Comparison of ENCODE assay signal across 11 mouse cellular contexts in genomic region chr12:79301802-79302201, GRCm38 (mm10). TPM values are rescaled to one million over a fixed set of nuclear protein-coding genes. Genes with fewer than 3 reads are reported as not detected.
DNase-seq lines count a peak whose midpoint lies in the region; ATAC-seq lines count a peak whose summit lies in the region.
"Had no signal": no experiment of that assay in that cellular context is flagged by ENCODE, and none has a peak within 500 bp of the region (broad histone marks: within the 10 kb centered on the region; RNA-seq: fewer than 3 reads in every experiment).

No protein-coding gene starts in this region.

- intact Hi-C loops in left cerebral cortex, postnatal 14 days (cut with DNase I): no loop called here

- H3K9me3 ChIP-seq in neural tube, embryonic 15.5 days (replicated peaks): no peaks in the 10 kb centered on the region
- no peaks in the 10 kb centered on the region for H3K9me3 ChIP-seq in midbrain, embryonic 16.5 days (replicated peaks; ENCODE audit: control insufficient read depth, low read length, poor library complexity, severe bottlenecking)
- H3K9me3 ChIP-seq: limb, embryonic 12.5 days; megakaryocyte, embryonic 14.5 days had no signal

- no peak for DNase-seq in frontal cortex, postnatal 25 days (ENCODE audit: low spot score in 2 of 2)
- peak; percentile 53 to 67 for DNase-seq in left cerebral cortex, postnatal 14 days (ENCODE audit: low spot score in 2 of 2)
- no peak for DNase-seq in left cerebral cortex, adult 11 months (ENCODE audit: low spot score)
- DNase-seq in heart, postnatal 4 days: peak; percentile 49
- peak; percentile 59 to 63 for DNase-seq in right cerebral cortex, postnatal 10 days (ENCODE audit: low spot score in 2 of 2)
- DNase-seq: gastrocnemius, postnatal 25 days had no signal

- no peaks in the 10 kb centered on the region for H3K27me3 ChIP-seq in neural tube, embryonic 15.5 days (replicated peaks)
- no peaks in the 10 kb centered on the region for H3K27me3 ChIP-seq in midbrain, embryonic 16.5 days (ENCODE audit: control insufficient read depth, insufficient read depth, low read depth, low read length)
- H3K27me3 ChIP-seq: limb, embryonic 12.5 days; megakaryocyte, embryonic 14.5 days had no signal

- no peak overlapping the region for H3K4me2 ChIP-seq in neural tube, embryonic 15.5 days
- H3K4me2 ChIP-seq in midbrain, embryonic 16.5 days (ENCODE audit: low read length): no peak overlapping the region
- H3K4me2 ChIP-seq: limb, embryonic 12.5 days had no signal

- WGBS in neural tube, embryonic 15.5 days: 89% methylated on average over 9 of the region's 9 CpGs
- WGBS in midbrain, embryonic 16.5 days: 90% methylated on average over 9 of the region's 9 CpGs

- no peaks in the 10 kb centered on the region for H3K36me3 ChIP-seq in neural tube, embryonic 15.5 days
- H3K36me3 ChIP-seq in midbrain, embryonic 16.5 days (ENCODE audit: control insufficient read depth, insufficient read depth, low read length): no peaks in the 10 kb centered on the region

- H3K27ac ChIP-seq in neural tube, embryonic 15.5 days (replicated peaks): no peak overlapping the region
- no peak overlapping the region for H3K27ac ChIP-seq in midbrain, embryonic 16.5 days (ENCODE audit: low read length)
- H3K27ac ChIP-seq: limb, embryonic 12.5 days had no signal

- peaks cover 6% of the 10 kb centered on the region; the same call in 1 of the 2 replicates for H3K4me1 ChIP-seq in neural tube, embryonic 15.5 days
- H3K4me1 ChIP-seq in midbrain, embryonic 16.5 days (ENCODE audit: control insufficient read depth, insufficient read depth, low read length): no peaks in the 10 kb centered on the region

- no peak overlapping the region for H3K9ac ChIP-seq in neural tube, embryonic 15.5 days (replicated peaks)
- no peak overlapping the region for H3K9ac ChIP-seq in midbrain, embryonic 16.5 days (ENCODE audit: low read depth, low read length)
- H3K9ac ChIP-seq: limb, embryonic 12.5 days had no signal

- peak; percentile 68 for ATAC-seq in frontal cortex, adult (ENCODE audit: low TSS enrichment)
- ATAC-seq in neural tube, embryonic 15.5 days (ENCODE audit: low FRiP score): no peak
- no peak for ATAC-seq in midbrain, embryonic 16.5 days

- no peak overlapping the region for H3K4me3 ChIP-seq in neural tube, embryonic 15.5 days (replicated peaks)
- H3K4me3 ChIP-seq in midbrain, embryonic 16.5 days (ENCODE audit: low read depth, low read length): no peak overlapping the region
- H3K4me3 ChIP-seq: limb, embryonic 12.5 days; megakaryocyte, embryonic 14.5 days had no signal

RNA-seq across cellular contexts. Expression of gene Rad51b, which starts 4.7 kb away (rescaled TPM):
- total RNA-seq in left cerebral cortex, postnatal 14 days (2021): under 1 TPM in 1 of 2 experiments, not detected in 1; 0.17 TPM
- 1 to 10 TPM; 3.4 to 4.3 TPM for total RNA-seq in heart, postnatal 4 days (2021)
- 1.4 and 3.6 TPM in 2 replicates for polyA plus RNA-seq in neural tube, embryonic 15.5 days (2015; fragmentation: Nextera tagmentation; extraction: Ambion mirVana)
- polyA plus RNA-seq in midbrain, embryonic 16.5 days (2015; fragmentation: Nextera tagmentation; extraction: Ambion mirVana): 1.4 and 1.5 TPM in 2 replicates

RNA-seq across cellular contexts. Expression of gene Zfyve26, which starts 5.7 kb away (rescaled TPM):
- 10 to 100 TPM; 23.3 to 27.6 TPM for total RNA-seq in left cerebral cortex, postnatal 14 days (2021)
- total RNA-seq in heart, postnatal 4 days (2021): 10 to 100 TPM; 16.3 to 18.5 TPM
- polyA plus RNA-seq in neural tube, embryonic 15.5 days (2015; fragmentation: Nextera tagmentation; extraction: Ambion mirVana): 10.3 and 10.7 TPM in 2 replicates
- 7.0 and 7.9 TPM in 2 replicates for polyA plus RNA-seq in midbrain, embryonic 16.5 days (2015; fragmentation: Nextera tagmentation; extraction: Ambion mirVana)

Comparison
In these comparisons a context has a peak if more than half of its experiments do, and no peak if none do; other contexts are left out.
1. DNase-seq: peak in left cerebral cortex, postnatal 14 days (2 of 2), heart, postnatal 4 days (single experiment) and right cerebral cortex, postnatal 10 days (2 of 2); none in frontal cortex, postnatal 25 days (0 of 2) and left cerebral cortex, adult 11 months (single experiment).